Mouse (Mus musculus) frontal cortex, adult 2 months (tissue): ENCODE data around the gene Clec16a. TPM values are rescaled to one million over a fixed set of nuclear protein-coding genes. Genes with fewer than 3 reads are reported as not detected.

Experiments
- DNase-seq, 2 experiments: peaks; one replicate each; pipeline ENCODE4 v3.0.0; 2022; ENCODE audit warnings: low spot score in 1 of 2; ENCODE audit errors: extremely low spot score in 1 of 2
- polyA plus RNA-seq: library from polyadenylated mRNA; depleted of rRNA; stranded (reverse); fragments of >200 nt; gene quantifications from 2 replicates; pipeline ENCODE4 v1.2.3, GENCODE M21; 2012

The Clec16a gene
- polyA plus RNA-seq, 1 experiment: 44.2 TPM

DNA sequence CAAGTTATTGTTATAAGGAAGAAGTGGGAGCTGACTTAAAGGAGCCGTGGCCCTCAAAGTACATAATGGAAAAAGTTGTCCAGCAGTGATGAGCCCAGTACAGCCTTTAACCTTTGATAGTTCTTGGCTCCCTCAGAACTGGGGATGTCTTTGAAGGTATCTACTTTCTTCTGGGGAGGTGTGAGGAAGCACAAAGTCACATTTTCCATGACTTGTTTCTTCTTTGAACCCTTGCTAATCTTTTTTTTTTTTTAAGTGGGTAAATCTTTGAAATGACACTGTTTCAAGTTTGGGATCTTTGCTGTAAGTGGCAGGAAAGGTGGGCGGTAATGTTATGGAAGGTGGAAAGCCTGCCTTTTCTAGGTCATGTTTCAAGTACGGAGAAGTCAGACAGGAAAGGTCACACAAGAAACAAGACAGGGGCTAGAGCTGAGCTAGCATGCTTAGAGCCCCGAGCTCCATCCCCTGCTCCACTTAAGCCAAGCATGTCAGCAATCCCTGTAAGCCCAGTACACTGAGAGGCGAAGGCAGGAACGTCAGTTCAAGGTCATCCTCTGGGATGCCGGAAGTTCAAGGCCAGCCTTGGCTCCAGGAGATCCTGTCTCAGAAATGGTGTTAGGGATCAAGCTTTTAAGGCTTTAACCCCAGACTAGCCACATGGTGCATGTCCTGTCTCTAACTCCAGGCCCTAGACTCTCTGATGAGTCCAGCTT, 124.0 kb downstream of the Clec16a start:
- DNase-seq: no peak

DNA sequence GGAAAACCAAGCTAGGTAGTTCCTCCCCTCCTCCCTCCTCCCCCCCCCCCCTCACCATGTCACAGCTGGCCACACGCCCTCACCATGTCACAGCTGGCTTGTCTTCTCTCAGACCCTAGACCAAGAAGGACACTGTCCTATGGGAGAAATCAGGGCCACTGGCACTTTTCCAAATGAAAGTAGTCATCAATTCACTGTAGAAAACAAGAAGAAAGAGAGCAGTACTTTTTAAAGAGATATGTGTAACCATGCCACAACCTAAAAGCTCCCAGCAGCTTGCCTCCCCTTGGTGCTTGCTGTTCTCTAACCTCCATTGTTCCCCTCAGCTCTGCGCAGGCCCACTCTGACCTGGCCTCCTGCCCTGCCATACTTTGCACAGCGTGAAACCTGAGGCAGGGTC, 124.8 kb downstream of the Clec16a start:
- DNase-seq: no peak

DNA sequence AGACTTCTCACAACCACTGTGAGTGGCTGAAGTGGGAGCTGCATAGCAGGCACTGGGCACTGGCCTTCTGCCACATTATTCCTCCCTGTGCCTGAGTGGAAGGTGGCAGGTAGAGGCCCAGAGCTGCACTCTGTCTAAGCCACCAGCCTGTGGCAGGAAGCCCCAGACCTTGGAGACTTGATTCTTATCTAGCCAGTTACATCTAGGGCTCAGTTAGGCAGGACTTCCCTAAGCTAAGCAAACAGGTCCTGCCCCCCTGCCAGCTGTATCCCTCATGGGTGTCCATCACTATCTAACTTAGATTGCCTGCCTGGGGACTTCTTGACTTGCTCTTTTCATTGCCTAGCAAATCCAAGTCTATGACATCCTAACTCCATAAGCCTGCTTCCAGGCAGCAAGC, 127.4 kb downstream of the Clec16a start:
- no peak for DNase-seq

DNA sequence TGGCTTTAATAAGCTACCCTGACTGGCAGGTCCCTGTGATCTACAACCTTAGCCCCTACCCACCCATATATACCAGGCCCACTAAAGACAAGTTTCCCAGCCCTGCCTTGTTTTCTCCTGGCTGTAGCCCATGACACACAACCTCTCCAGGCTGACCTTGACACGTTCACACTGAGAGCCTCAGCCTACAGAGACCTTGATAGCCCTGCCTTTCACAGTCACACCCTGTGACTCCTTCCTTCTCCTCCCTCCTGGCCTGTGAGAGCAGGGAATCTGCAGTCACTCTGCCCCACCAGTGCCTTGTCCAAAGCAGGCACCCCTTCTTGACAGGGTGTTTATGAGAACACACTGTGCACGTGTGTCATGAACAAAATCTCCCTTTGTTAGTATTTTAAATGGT, 128.9 kb downstream of the Clec16a start:
- DNase-seq: no peak

DNA sequence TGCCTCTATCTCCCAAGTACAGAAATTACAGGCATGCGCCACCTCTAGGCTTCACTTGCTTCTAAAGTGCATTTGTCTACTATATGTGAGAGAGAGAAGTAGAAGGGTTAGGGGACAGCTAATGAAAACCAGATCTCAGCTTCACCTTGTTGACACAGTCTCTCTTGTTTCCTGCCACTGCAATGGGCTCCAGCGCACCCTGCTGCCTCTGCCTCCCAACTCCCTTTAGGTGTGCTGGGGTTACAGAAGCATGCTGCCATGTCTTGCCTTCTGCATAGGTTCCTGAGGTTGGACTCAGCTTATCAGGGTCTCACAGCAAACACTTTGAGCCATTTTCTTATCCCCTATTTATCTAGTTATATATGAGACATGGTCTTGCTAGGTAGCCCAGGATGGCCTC, 129.8 kb downstream of the Clec16a start:
- DNase-seq: no peak

DNA sequence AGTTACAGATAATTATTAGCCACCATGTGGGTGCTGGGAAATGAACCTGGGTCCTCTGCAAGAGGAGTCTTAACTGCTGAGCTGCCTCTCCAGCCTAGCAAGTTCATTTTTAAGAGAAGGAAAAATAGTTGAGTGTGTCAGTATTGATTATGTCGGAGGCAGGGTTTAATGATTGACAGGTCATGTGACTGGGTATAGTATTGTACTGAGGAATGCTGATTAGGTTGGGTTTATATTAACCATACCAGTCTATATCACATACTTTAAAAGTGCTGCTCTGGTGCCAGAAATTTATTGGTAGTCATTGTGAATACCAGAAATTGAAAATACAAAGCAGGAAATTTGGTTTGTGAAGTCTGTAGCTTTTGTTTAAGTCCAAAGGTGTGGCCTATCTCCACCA, 130.5 kb downstream of the Clec16a start:
- DNase-seq: no peak

DNA sequence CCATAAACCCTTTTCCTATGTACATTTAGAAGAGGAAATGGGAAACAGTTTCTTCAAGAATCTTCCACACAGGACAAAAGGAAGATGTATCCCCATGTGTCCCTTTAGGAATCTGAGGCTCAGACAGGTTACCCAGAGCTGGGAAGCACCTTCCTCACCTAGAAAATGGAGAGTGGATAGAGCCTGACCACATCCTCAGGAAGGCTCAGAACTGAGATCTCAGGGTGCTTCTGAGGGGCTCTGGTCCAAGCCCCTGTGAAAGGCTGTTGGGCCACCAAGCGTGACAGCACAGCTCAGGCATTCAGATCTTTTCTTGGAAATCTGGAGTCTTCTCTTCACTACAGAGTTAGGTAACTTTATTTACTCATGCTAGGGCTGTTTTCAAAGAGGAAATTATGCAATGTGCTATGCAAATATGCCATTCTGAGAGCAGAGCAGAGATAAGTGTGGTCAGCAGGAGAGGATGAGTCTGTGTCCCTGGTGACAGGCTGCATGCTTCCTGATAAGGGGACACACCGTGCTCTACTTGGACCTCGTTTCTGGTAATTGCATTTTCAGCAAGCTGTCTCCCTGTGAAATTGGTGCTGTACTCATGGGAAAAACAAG, 131.4 kb downstream of the Clec16a start:
- no peak for DNase-seq

DNA sequence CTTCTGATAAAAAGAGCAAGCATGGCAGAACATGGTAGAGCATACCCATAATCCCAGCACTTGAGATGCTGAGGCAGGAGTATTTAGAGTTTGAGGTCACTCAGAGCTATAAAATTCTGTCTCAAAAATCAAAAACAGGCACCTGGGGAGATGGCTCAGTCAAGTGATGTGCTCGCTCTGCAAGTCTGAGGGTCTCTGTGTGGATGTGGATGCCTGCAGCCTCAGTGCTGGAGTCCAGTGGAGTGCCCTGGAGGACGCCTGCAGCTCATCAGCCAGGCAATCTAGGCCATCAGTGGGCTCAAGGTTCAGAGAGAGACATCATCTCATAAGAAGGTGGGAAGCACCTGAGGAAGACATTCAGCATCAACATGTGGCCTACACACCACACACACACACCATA, 137.4 kb downstream of the Clec16a start:
- no peak for DNase-seq

DNA sequence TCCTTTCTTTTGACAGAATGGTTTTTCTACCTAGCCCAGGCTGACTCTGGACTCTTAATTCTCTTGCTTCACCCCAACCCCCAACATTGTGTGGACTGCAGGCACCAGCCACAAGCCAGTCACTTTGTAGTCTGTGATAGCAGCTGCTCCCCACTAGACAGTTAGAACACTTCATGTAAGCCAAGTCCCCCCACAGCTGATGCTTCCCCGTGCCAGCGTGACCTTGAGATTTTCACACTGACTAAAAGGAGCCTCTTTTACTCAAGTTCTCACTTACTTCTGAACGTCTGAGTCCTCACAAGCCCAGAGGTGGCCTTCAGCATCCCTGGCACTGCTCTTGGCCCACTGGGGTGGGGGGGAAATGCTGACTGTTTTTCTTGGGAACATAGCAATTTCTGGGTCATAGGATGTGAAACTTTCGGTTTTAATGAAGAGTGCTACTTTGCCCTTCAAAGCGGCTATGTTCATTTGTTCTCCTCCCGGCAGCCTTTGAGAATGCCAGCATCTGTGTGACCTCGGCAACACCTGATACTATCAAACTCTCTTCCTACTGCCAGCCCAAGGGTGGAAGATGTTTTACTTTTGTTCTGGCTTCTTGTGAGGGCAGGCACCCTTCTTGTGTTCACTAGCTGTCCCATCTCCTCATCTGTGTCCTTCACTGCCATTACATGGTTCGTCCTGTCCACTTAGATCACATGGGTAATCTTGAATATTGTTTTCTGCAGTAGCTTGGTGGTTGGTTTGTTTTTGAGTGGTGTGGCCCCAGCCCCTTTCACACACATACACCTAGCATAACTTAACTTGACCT, 138.3 kb downstream of the Clec16a start:
- DNase-seq: no peak

DNA sequence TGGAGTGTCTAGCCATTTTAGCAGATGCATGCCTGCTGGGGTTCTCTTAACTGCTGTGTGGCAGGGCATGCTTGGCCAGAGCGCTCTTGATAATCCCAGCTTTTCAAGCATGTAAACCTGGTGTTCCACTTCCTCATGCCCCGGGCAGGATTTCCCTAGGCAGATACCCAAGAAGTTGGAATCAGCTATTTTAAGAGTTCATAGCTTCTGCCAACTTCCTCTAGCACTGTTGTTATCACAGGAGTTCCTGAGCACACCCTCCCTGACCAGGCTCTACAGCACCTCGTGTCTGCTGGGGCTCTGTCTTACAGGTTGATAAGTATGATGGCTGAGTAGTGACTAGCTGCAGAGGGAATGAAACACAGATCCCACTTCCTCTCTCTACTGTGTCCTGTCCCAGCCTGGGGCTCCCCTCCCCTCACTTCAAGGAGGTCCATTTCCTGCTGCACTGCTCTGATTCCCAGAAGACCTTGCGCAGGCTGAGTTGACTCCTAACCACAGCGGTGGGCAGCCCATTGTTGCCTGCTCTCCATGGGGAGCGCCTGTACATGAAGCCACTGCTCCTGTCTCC, 144.7 kb downstream of the Clec16a start:
- DNase-seq: no peak

DNA sequence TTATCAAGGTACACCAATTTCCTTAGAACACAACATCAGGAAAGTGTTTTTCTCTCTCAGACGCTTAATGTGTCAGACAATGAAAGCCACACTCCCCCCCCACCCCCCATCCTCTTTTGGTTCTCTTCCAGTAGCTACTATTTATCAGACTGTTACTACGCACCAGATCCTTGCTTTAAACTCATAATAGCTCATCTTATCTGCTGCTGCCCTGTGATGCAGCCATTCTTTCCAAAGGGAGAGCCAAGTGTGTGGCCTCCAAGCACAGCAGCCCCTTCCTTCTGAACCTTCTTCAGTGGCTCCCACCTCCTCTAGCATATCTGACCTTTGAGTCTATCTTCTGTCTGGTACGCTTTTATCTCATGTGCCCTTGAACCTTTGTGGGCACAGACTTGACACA, 145.3 kb downstream of the Clec16a start:
- no peak for DNase-seq

DNA sequence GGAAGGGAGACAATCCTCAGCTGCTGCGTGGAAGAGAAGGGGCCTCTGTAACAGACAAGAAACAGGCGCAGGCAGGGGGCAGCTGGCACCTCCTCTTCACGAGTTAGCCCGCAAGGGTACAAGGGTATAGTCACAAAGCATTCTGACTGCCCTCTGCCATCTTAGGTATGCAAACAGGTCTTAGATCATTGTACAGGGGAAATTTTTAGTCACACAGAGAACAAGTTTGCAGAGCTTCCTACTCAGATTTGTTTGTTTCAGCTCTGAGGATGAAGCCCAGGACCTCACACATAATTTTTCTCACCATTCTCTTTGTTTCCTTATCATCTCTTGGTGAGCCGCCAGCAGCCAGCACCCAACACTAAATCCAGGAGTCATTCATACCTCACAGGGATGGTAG, 146.6 kb downstream of the Clec16a start:
- DNase-seq: no peak

DNA sequence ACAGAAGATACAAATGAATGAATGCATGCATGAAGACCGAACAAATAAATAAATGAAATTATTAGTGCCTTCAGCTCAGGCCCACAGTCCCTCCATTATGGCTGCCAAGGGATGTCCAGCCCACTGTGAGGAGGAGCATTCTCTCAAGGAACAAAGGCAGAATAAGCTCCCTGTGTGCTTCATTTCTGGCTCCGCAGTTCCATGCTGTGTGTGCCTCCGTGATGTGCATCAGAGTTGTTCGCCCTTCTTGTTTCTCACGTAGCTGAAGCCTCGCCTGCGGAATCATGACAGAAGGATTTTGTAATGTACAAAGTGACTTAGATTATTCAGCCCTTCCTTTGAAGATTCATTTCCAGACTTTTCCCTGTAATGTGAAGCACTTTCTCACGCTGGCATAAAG, 147.7 kb downstream of the Clec16a start:
- DNase-seq: no peak

DNA sequence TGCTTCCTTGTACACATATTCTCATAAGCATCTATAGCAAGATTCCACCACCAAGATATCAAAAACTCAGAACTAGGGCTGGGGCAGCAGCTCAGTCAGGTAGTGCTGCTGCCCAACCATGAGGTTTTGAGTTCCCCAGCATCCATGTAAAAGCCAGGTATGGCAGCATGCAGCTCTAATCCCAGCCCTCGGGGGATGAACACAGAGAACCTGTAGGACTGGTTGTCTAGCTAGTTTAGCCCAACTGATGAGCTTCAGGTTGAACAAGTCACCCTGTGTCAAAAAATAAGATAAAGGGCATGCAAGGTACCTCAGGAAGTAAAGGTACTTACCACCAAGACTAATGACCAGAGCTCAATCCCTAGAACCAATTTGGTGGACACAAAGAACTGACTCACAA, 148.3 kb downstream of the Clec16a start:
- no peak for DNase-seq

DNA sequence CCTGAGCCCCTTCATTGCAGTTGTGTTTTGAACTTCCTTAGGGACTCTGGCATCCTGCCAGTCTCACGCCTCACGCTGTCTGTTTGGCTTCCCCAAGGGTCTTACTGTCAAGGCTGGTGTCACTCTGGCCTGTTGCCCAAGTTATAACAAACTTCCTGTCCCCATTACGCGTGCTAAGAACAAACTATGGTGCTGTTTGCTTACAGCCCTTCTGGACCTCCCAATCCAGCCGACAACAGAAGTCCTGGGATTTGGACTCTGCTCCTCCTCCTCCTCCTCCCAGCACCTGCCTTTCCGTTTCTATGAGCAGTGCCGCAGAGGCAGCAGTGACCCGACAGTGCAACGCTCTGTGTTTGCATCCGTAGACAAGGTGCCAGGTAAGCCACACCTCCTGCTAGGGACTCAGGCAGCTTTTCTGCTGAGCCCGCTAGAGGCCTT, 149.3 kb downstream of the Clec16a start:
- no peak for DNase-seq

DNA sequence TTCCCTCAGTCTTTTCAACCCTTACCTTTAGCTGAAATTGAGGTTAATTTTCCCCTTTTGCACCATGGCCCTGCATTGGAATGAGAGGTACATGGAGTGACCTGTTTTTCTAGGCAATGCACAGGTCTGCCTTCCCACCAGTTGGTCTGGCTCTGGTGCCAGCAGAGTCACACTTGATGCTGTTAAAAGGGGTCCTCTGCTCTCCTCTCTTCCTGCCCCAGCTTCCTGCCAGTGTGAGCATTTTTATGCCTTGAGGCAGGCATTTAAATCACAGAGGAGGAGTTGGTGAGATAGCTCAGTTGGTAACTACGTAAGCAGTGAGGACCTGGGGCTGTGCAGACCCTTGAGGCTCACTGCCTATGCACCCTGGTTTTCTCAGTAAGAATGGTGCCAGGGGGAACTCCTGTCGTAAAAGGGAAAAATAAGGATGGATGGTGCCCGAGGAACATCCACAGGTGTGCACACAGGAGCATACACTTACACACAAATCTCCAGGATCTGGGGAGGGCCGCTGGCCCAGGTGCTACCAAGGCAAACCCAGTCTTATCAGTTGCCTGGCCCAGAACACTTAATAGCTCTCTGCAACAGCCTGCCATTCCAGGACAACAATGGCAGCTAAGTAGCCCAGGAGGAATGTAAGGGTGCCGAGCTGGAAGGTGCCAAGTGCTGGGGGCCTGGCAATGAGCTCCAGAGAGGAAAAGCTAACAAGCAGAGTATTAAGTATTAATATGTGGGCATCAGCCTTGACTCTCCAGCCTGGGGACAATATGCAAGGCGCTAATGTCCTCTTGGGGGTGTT, 152.9 kb downstream of the Clec16a start:
- no peak for DNase-seq

DNA sequence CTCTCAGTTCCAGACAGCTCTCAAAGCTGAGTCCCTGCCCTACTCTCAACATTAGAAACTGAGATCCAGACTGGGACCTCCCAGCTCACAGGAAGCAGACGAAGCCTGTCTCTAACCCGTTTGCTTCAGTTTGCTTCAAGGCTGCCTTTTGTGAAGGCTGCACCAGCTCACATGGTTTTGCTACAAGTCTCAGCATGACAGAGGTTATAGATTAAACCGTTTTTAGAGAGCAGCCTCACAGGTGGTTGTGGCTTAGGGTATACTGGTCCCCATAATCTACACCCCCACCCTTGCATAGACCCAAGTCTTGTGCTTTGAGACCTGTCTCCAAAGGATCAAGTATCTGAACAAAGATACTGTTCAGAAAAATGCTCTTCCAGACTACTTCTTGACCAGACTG, 154.2 kb downstream of the Clec16a start:
- no peak for DNase-seq

DNA sequence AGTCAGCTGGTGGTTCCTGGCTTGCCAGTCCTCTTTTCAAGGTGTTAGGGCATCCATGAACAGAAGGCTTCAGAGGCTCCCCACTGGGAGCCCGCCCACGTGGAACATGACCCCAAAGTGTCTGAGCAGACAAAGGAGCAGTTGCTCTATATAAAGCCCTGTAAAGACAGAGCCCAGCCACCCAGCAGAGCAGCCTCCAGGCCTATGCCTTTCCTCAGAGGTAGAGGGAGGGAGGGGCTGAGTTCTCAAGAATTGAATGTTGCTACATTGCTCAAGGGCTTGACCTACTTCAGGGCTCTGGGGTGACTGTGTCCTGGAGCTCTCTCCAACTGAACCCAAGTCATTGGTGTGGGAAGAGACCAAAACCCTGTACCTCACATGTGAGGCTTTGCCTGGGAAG, 155.0 kb downstream of the Clec16a start:
- no peak for DNase-seq

DNA sequence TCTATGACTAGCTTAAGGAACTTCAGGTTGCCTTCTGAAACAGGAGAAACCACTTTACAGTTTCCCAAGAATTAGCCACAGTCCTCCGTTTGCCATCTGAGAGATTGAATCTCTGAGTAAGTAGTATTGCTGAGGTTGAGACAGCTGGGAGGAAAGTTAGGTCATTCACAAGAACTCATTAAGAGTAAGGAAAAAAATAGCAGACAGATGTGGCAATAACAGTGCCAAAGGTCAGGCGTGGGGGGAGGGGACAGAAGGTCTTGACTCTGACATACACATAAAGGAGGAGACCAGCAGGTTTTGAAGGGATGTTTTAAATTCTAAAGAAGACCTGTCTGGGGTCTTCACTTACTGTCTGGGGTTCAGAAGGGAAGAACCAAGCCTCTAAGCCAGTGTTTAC, 157.3 kb downstream of the Clec16a start:
- no peak for DNase-seq

DNA sequence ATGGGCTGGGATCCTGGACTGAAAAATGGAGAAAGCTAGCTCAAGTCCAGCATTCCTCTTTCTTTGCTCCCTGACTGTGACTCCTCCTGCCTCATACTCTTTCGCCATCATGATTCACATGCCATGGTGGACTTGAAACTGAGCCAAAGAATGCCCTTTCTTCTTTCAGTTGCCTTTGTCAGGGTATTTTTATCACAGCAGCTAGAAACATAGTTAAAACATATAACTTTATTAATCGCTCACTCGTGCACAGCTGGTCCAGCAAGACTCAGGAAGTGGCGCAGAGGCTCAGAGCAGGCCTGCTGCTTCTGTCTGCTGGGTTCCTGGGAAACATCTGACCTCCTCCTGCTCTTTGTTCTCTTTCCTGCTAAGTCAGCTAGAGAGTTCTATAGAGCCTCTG, 158.8 kb downstream of the Clec16a start:
- DNase-seq: no peak

DNA sequence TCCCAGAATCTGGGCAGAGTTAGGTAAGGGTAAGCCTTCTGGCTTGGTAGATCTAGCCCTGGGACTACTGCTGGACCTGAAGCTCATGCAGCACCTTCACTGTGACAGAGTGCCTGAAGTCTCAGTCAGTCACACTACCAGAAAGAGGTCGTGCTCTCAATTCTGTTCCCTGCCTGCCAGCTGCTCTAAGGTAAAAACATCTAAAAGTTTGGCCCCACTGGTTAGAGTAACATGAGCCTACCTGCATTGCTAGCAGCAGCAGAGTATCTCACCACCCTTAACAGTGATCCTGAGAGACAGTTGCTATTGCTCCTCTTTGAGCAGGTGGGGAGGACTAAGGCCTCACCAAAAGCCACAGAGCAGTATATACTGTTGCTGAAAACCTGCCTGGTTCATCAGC, 160.3 kb downstream of the Clec16a start:
- no peak for DNase-seq
